Mouse (Mus musculus) cortical plate, adult 2 months (tissue): ENCODE data around the gene Fam213a. TPM values are rescaled to one million over a fixed set of nuclear protein-coding genes. Genes with fewer than 3 reads are reported as not detected.
"Not testable (repeated sequence)": the region's sequence is repeated elsewhere in the genome, so short reads cannot be mapped to it uniquely, and the experiment has no call there.

ENCODE experiments used
- H3K27ac ChIP-seq: fragments of 200-500 bp; 2 replicates; pipeline ENCODE4 v1.5.1; 2012; ENCODE audit warnings: low read length, control low read depth, inconsistent platforms; ENCODE audit not compliant: insufficient read depth
- H3K4me1 ChIP-seq: fragments of 200-500 bp; 2 replicates; pipeline ENCODE4 v1.6.1; 2011; ENCODE audit warnings: low read length; ENCODE audit not compliant: control insufficient read depth, insufficient read depth
- H3K4me3 ChIP-seq: fragments of 200-500 bp; 2 replicates; pipeline ENCODE4 v1.5.1; 2011; ENCODE audit warnings: mild to moderate bottlenecking, low read length, control low read depth; ENCODE audit not compliant: insufficient read depth
- CTCF ChIP-seq: fragments of 200-500 bp; IDR thresholded peaks from 2 replicates; pipeline ENCODE4 v1.5.1; 2011; ENCODE audit warnings: mild to moderate bottlenecking, control low read depth, low read length; ENCODE audit not compliant: insufficient read depth; ENCODE audit errors: extremely low read depth
- POLR2A ChIP-seq: fragments of 200-500 bp; IDR thresholded peaks from 2 replicates; pipeline ENCODE4 v1.6.1; 2011; ENCODE audit warnings: mild to moderate bottlenecking, low read length, control low read depth; ENCODE audit not compliant: insufficient read depth; ENCODE audit errors: extremely low read depth
- polyA plus RNA-seq: library from polyadenylated mRNA; depleted of rRNA; stranded (reverse); fragments of >200 nt; gene quantifications from 2 replicates; pipeline ENCODE4 v1.2.3, GENCODE M21; 2012; rRNA removed

Fam213a gene
- 123 and 125 TPM in 2 replicates for polyA plus RNA-seq

DNA sequence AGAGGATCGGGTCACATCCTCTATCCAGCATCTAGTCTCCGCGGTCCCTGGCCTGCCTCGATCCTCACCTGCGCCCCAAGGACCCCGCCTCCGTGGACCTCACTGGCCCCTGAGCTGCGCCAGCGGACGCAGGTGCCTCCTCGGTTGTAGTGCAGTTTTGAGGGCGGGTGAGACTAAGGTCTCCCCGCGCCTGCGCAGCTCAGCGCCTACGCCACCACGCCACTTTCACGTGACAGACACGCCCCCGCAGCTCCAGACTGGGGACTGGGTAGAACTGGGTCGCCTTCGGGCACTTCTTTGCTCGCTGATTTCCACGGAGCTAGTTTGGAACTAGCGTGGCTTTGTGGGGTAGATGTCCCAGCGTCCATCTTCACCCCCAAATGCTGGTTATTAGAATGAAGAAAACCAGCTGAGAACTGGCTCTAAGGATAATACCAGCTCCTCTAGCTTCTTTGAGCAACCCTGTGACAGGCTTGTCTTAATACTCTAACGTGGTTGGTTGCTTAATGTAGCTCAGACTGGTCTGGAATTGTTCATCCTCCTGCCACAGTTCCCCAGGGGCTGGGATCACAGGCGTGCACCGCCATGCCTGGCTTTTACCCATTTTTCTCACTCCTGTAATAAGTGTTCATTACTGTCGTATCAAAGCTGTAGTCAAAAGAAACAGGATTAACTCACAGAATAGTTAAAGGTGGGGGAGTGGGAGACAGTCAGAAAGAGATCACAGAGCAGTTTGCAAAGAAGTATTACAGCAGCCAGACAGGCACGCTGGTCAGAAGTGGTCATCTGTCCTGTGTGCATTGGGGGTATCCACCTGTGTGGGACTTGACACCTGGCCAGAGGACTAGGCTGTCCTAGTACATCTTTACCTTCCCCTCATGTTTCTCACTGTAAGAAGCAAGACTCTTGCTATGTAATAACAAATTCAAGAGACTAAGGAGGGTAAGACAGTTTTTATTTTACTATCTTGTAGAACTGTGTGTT, at the start of gene Fam213a:
TSS of gene Fam213a (minus strand) at position 159 of the 984 bp plus-strand sequence.
- peaks cover 5% of the 10 kb centered on the region; the same call in 1 of the 2 replicates for H3K4me1 ChIP-seq
- H3K27ac ChIP-seq, result peak within 1 kb of the TSS; percentile 44
- TF ChIP-seq CTCF (no peak), POLR2A (peak; percentile 91)
- H3K4me3 ChIP-seq, result peak within 1 kb of the TSS; percentile 78

GRCm38 (mm10) chr14:41053190-41053589, 39.6 kb upstream of the Fam213a start:
- not testable (repeated sequence) for H3K27ac ChIP-seq, H3K4me1 ChIP-seq, H3K4me3 ChIP-seq

DNA sequence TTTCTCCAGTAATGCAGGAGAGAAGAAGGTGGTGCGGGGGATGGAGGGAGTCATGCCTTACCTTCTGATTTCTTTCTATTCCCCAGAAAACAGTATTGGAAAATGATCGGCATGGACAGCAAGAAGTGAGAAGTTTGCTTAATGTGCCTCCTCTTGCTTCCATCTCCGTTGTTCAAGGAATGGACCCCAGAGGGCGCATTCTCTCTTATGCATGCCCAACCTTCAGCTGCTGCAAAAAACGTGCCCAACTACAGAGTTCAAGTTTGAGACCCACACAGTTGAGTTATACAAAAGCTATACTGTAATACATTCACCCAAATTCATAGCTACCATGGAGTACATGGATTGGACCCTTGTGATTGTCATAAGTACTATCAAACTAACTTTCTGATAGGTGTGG, 38.9 kb upstream of the Fam213a start:
- Histone ChIP-seq H3K4me1 (no peaks in the 10 kb centered on the region), H3K27ac (no peak overlapping the region), H3K4me3 (no peak overlapping the region)
- TF ChIP-seq POLR2A, result no peak
- TF ChIP-seq CTCF, result 0 out of 2 replicates have a peak, but pooled peaks have one; percentile 11

DNA sequence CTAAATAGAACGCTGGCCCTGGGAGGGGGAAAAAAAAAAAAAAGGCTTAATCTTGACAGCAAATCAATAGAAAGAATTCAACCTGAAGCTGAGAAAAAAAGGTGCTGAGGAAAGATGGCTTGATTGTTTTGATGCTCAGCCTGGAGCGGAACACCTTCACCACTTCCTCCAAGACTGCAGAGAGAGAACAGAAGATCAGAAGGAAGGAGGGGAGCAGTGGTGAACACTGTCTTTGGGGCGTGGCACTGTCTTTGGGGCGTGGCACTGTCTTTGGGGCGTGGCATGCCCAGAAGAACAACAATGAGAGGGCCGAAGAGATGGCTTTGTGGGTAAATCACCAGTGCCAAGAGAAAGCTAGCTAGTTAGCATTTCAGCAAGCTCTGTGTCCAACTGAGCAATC, 36.9 kb upstream of the Fam213a start:
- Histone ChIP-seq H3K4me3 (no peak overlapping the region), H3K4me1 (no peaks in the 10 kb centered on the region), H3K27ac (no peak overlapping the region)
- TF ChIP-seq CTCF (no peak), POLR2A (no peak)

- Histone ChIP-seq H3K4me1 (no peaks in the 10 kb centered on the region), H3K27ac (no peak overlapping the region), H3K4me3 (no peak overlapping the region)
- no peak for TF ChIP-seq POLR2A
- TF ChIP-seq CTCF, result no peak
Observed at GRCm38 (mm10) chr14:41047402-41047801, 33.8 kb upstream of the Fam213a start.

GRCm38 (mm10) chr14:41035146-41035798, 21.7 kb upstream of the Fam213a start:
- TF ChIP-seq CTCF, result peak; percentile 76
- TF ChIP-seq POLR2A, result no peak
- no peaks in the 10 kb centered on the region for H3K4me1 ChIP-seq
- H3K27ac ChIP-seq, result no peak overlapping the region
- no peak overlapping the region for H3K4me3 ChIP-seq

DNA sequence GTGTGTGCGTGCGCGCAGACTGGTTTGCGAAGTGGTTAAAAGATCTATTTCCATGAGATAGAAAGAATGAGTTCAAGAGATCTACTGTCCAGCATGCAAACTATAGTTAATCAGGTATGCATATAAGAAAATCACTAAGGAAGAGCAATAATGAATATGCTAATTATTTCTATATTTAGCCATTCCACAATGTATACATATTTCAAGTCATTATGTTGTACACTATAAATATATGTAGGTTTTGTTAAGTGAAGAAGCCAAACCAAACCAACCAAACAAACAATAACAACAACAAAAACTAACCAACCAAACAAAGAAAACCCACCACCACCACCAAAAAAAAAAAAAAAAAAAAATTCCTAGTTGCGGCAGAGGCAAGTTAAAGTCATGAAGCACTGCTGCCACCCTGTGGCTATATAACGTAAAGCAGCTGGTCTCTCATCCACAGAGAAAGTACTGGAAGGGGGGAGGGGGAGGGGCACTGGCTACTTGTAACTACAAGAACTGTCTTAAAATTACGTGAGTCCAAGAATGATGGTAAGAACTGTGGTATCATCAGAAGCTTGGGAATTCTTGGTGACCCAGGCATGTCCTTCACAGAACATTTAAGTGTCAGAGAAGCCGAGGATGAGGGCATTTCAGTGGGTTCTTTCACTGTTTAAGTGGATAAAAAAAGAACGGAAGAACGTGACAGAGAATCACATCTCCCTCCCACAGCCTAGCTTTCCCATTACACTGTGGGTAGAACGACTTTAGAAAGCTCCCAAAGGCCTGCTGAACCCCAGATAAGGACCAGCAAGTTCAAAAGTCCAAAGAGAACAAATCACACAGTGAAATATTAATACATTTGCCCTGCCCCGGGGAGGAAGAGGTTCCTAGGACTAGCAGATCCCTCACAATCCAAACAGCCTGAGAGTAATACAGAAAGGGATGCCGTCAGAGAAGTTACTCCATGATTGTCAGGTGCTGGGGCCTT, 19.8 kb upstream of the Fam213a start:
- TF ChIP-seq POLR2A, result no peak
- TF ChIP-seq CTCF, result peak; percentile 70
- H3K4me1 ChIP-seq, result no peaks in the 10 kb centered on the region
- H3K27ac ChIP-seq, result no peak overlapping the region
- no peak overlapping the region for H3K4me3 ChIP-seq

DNA sequence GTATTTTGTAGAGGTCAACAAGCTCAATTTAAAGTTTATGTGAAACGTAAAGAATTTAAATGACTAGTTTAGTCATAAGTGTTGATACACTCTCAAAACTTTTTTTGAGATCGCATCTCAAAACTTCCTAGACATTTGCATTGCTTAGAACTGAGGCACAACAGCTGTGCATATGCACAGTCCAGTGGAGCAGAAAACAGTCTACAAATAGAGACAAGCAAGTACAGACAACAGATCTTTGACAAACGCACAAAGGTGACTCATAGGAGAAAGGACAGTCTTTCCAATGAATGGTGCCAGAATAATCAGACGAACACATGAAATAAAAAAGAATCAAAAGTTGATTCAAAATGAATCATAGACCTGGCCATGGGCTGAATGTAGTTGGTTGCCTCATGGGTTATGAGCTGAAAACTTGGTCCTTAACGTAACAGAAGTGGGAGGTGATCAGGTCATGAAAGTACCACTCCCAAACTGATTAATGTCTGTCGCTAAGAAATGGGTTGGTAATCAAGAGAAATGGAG, 17.5 kb upstream of the Fam213a start:
- no peak for TF ChIP-seq POLR2A
- TF ChIP-seq CTCF, result no peak
- no peaks in the 10 kb centered on the region for H3K4me1 ChIP-seq
- no peak overlapping the region for H3K27ac ChIP-seq
- no peak overlapping the region for H3K4me3 ChIP-seq

GRCm38 (mm10) chr14:41029303-41029702, 15.7 kb upstream of the Fam213a start:
- Histone ChIP-seq H3K27ac (no peak overlapping the region), H3K4me1 (no peaks in the 10 kb centered on the region), H3K4me3 (no peak overlapping the region)
- TF ChIP-seq POLR2A (no peak), CTCF (no peak)
